Mouse (Mus musculus): ENCODE results near the gene Trappc4. TPM values are rescaled to one million over a fixed set of nuclear protein-coding genes. Genes with fewer than 3 reads are reported as not detected.
"Not testable (repeated sequence)": the region's sequence is repeated elsewhere in the genome, so short reads cannot be mapped to it uniquely, and the experiment has no call there.

Gene Trappc4
- polyA plus RNA-seq, 1 experiment = 88.1 TPM

DNA sequence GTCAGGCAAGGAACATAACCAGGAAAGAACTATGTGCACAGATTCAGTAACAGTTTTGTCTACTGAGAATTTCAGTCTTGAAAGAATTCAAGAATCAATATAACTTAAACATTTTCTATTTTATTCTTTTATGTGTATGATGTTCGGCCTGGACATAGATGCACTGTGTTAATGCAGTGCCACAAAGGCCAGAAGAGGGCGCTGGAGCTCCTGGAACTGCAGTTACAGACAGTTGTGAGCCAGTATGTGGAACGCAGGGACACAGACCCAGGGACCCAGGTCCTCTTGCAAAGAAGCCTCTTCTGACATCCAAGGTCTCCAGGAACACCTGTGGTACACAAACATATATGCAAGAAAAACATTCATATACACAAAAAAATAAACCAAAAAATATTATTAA is 42.9 kb downstream of the Trappc4 start:
- H3K27ac ChIP-seq (ENCODE audit: insufficient read depth, low read length) = no peak overlapping the region
- TF ChIP-seq CTCF (IDR thresholded peaks at IDR 0.05; ENCODE audit: extremely low read depth, insufficient read depth, low read length) (0 out of 2 replicates have a peak, but pooled peaks have one; percentile 16), POLR2A (IDR thresholded peaks at IDR 0.05; ENCODE audit: extremely low read depth, insufficient read depth, low read length) (no peak)
- peaks cover 2% of the 10 kb centered on the region; the same call in 1 of the 2 replicates for H3K4me1 ChIP-seq (ENCODE audit: control insufficient read depth, insufficient read depth, low read length)
- H3K4me3 ChIP-seq (ENCODE audit: insufficient read depth, low read length) = no peak overlapping the region

DNA sequence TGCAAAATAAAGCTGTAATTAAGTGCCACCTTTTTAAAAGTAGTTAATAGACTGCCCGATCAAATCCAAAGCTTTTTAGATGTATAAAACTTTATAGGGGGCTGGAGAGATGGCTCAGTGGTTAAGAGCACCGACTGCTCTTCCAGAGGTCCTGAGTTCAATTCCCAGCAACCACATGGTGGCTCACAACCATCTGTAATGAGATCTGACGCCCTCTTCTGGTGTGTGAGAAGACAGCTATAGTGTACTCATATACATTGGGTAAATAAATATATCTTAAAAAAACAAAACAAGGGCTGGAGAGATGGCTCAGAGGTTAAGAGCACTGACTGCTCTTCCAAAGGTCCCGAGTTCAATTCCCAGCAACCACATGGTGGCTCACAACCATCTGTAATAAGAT is 45.5 kb downstream of the Trappc4 start:
- peak overlapping the region; percentile 80 for H3K4me3 ChIP-seq (ENCODE audit: insufficient read depth, low read length)
- H3K4me1 ChIP-seq (ENCODE audit: control insufficient read depth, insufficient read depth, low read length); H3K27ac ChIP-seq (ENCODE audit: insufficient read depth, low read length): not testable (repeated sequence)

DNA sequence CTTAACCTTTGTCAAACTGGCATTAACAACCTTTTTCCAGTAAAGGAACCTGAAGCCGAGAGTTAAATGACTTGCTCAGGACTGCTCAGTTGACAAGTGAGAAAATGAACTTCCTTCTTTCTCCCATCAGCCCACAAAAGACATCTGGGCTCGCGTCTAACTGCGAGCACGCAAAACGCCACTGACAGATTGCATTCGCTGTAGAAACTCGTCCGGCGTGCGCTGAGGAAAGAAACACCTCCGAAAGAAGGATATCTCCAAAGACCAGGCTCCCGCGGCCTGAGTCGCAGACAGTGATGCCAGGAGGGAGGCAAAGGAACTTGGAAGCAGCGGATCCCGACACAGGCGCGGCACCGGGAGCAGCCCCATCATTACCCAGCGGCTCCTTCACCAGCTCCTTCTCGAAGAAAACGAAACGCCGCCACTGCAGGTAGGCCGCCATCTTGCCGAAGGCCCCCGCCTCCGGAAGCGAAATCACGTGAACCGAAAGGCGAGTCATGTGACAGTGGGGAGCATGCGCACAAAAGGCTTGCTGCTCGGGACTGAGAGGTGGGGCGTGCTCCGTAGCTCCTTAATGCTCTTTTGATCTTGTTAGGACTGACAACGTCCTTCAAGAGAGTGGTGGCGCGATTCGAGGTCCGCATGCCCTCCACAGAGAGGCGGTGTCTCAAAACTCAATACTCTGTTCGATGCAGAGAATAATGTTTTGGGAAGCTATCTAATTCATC is 46.0 kb downstream of the Trappc4 start, which contains the start of gene Vps11:
Gene Vps11 (minus strand): TSS at position 481 of the 728 bp plus-strand sequence.
- H3K4me1 ChIP-seq (ENCODE audit: control insufficient read depth, insufficient read depth, low read length) = peaks cover 2% of the 10 kb centered on the region; the same call in 1 of the 2 replicates
- 0 out of 2 replicates have a peak within 1 kb of the TSS, but pooled peaks have one; percentile 32 for H3K27ac ChIP-seq (ENCODE audit: insufficient read depth, low read length)
- TF ChIP-seq POLR2A (IDR thresholded peaks at IDR 0.05; ENCODE audit: extremely low read depth, insufficient read depth, low read length) = peak; percentile 97
- no peak for TF ChIP-seq CTCF (IDR thresholded peaks at IDR 0.05; ENCODE audit: extremely low read depth, insufficient read depth, low read length)
- peak within 1 kb of the TSS; percentile 80 for H3K4me3 ChIP-seq (ENCODE audit: insufficient read depth, low read length)

DNA sequence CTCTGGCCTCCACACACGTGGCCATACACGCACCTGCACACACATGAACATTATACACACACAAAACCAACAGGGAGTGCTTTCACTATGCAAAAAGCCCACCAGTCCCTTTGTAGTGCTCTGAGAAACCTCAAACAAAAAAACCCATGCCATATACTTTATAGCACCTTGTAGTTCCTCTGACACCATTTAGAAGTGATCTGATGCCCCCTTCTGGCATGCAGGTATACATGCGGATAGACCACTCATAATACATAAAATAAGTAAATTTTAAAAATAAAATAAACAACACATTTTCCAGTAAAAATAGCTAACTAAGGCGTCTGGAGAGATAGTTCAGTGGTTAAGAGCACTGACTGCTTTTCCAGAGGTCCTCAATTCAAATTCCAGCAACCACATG is 50.2 kb downstream of the Trappc4 start:
- H3K27ac ChIP-seq (ENCODE audit: insufficient read depth, low read length) = no peak overlapping the region
- TF ChIP-seq CTCF (IDR thresholded peaks at IDR 0.05; ENCODE audit: extremely low read depth, insufficient read depth, low read length) (no peak), POLR2A (IDR thresholded peaks at IDR 0.05; ENCODE audit: extremely low read depth, insufficient read depth, low read length) (no peak)
- H3K4me1 ChIP-seq (ENCODE audit: control insufficient read depth, insufficient read depth, low read length) = peaks cover 2% of the 10 kb centered on the region; the same call in 1 of the 2 replicates
- no peak overlapping the region for H3K4me3 ChIP-seq (ENCODE audit: insufficient read depth, low read length)

Other genes starting within 250 kb of the Trappc4 start
- gene Cbl, start 173.6 kb downstream of the Trappc4 start, polyA plus RNA-seq (2012; rRNA removed) = 18.2 and 22.8 TPM in 2 replicates
- 1.8 and 4.9 TPM in 2 replicates for gene Ccdc153, start 166.9 kb downstream of the Trappc4 start, polyA plus RNA-seq (2012; rRNA removed)
- gene Pdzd3, start 156.1 kb downstream of the Trappc4 start, polyA plus RNA-seq (2012; rRNA removed) = 0.40 and 0.71 TPM in 2 replicates
- 7.0 and 8.0 TPM in 2 replicates for gene Nlrx1, start 139.0 kb downstream of the Trappc4 start, polyA plus RNA-seq (2012; rRNA removed)
- gene Abcg4, start 119.0 kb downstream of the Trappc4 start, polyA plus RNA-seq (2012; rRNA removed) = 86.3 and 91.1 TPM in 2 replicates
- gene Hinfp, start 101.9 kb downstream of the Trappc4 start, polyA plus RNA-seq (2012; rRNA removed) = 27.6 and 33.6 TPM in 2 replicates
- gene C2cd2l, start 87.3 kb downstream of the Trappc4 start, polyA plus RNA-seq (2012; rRNA removed) = 203 and 213 TPM in 2 replicates
- 18.0 and 19.3 TPM in 2 replicates for gene Dpagt1, start 81.6 kb downstream of the Trappc4 start, polyA plus RNA-seq (2012; rRNA removed)
- 64.8 and 68.3 TPM in 2 replicates for gene H2afx, start 72.9 kb downstream of the Trappc4 start, polyA plus RNA-seq (2012; rRNA removed)
- gene Hmbs, start 63.4 kb downstream of the Trappc4 start, polyA plus RNA-seq (2012; rRNA removed) = 30.5 and 31.2 TPM in 2 replicates
- 42.2 and 43.2 TPM in 2 replicates for gene Vps11, start 45.9 kb downstream of the Trappc4 start, polyA plus RNA-seq (2012; rRNA removed)
- 55.4 and 56.7 TPM in 2 replicates for gene Hyou1, start 28.1 kb downstream of the Trappc4 start, polyA plus RNA-seq (2012; rRNA removed)
- 49.9 and 58.8 TPM in 2 replicates for gene Slc37a4, start 10.7 kb downstream of the Trappc4 start, polyA plus RNA-seq (2012; rRNA removed)
- gene Rps25, start 461 bp downstream of the Trappc4 start, polyA plus RNA-seq (2012; rRNA removed) = 559 and 574 TPM in 2 replicates
- 46.7 and 48.0 TPM in 2 replicates for gene Ccdc84, start 11.0 kb upstream of the Trappc4 start, polyA plus RNA-seq (2012; rRNA removed)
- gene Foxr1, start 33.5 kb upstream of the Trappc4 start, polyA plus RNA-seq (2012; rRNA removed) = 0.04 TPM in 1 of 2 replicates, not detected in the other
- 0.11 TPM in 1 of 2 replicates, not detected in the other for gene Upk2, start 47.4 kb upstream of the Trappc4 start, polyA plus RNA-seq (2012; rRNA removed)
- 13.8 and 14.6 TPM in 2 replicates for gene Bcl9l, start 75.2 kb upstream of the Trappc4 start, polyA plus RNA-seq (2012; rRNA removed)
- gene Cxcr5, start 154.3 kb upstream of the Trappc4 start, polyA plus RNA-seq (2012; rRNA removed) = 0.06 TPM in 1 of 2 replicates, not detected in the other
- 35.0 and 35.1 TPM in 2 replicates for gene Ddx6, start 197.3 kb upstream of the Trappc4 start, polyA plus RNA-seq (2012; rRNA removed)

Data from cortical plate, adult 2 months (tissue).